Comparison of ENCODE assay signal across 9 mouse cellular contexts in genomic region chr15:79946790-79947189, GRCm38 (mm10). TPM values are rescaled to one million over a fixed set of nuclear protein-coding genes. Genes with fewer than 3 reads are reported as not detected.
DNase-seq lines count a peak whose midpoint lies in the region; ATAC-seq and TF ChIP-seq lines count a peak whose summit lies in the region.
"Had no signal": no experiment of that assay in that cellular context is flagged by ENCODE, and none has a peak within 500 bp of the region (broad histone marks: within the 10 kb centered on the region; RNA-seq: fewer than 3 reads in every experiment).

No protein-coding gene starts in this region.

- WGBS in heart, embryonic 11.5 days (ENCODE audit: insufficient replicate concordance), result 55% methylated on average over 9 of the region's 9 CpGs
- WGBS in midbrain, embryonic 14.5 days, result 63% methylated on average over 9 of the region's 9 CpGs
- WGBS in midbrain, embryonic 16.5 days, result 61% methylated on average over 9 of the region's 9 CpGs
- 64% methylated on average over 9 of the region's 9 CpGs for WGBS in stomach, postnatal 0 days

- no peaks in the 10 kb centered on the region for H3K9me3 ChIP-seq in heart, embryonic 11.5 days (replicated peaks; ENCODE audit: control insufficient read depth, low read length)
- H3K9me3 ChIP-seq in midbrain, embryonic 14.5 days (ENCODE audit: control insufficient read depth, low read length), result no peaks in the 10 kb centered on the region
- no peaks in the 10 kb centered on the region for H3K9me3 ChIP-seq in midbrain, embryonic 16.5 days (replicated peaks; ENCODE audit: control insufficient read depth, low read length, poor library complexity, severe bottlenecking)
- no peaks in the 10 kb centered on the region for H3K9me3 ChIP-seq in stomach, postnatal 0 days (ENCODE audit: control insufficient read depth, low read length)
- H3K9me3 ChIP-seq: midbrain, embryonic 12.5 days had no signal

- no peaks in the 10 kb centered on the region for H3K36me3 ChIP-seq in heart, embryonic 11.5 days (ENCODE audit: control insufficient read depth, insufficient read depth, low read length)
- no peaks in the 10 kb centered on the region for H3K36me3 ChIP-seq in midbrain, embryonic 14.5 days (ENCODE audit: control insufficient read depth, insufficient read depth, low read length)
- H3K36me3 ChIP-seq in midbrain, embryonic 16.5 days (ENCODE audit: control insufficient read depth, insufficient read depth, low read length), result no peaks in the 10 kb centered on the region
- no peaks in the 10 kb centered on the region for H3K36me3 ChIP-seq in stomach, postnatal 0 days (ENCODE audit: control insufficient read depth, insufficient read depth, low read length)
- H3K36me3 ChIP-seq: midbrain, embryonic 12.5 days had no signal

- TF ChIP-seq CTCF in brain, embryonic 14.5 days (IDR thresholded peaks at IDR 0.05; ENCODE audit: borderline replicate concordance, extremely low read depth, insufficient read depth, insufficient read length), result peak; percentile 41; the same call in 1 of the 2 replicates
- peak; percentile 65 for TF ChIP-seq CTCF in stomach, postnatal 0 days (IDR thresholded peaks at IDR 0.05; ENCODE audit: low read depth)

- TF ChIP-seq EP300 in stomach, postnatal 0 days (optimal IDR thresholded peaks at IDR 0.05), result no peak

- no peak overlapping the region for H3K9ac ChIP-seq in heart, embryonic 11.5 days (ENCODE audit: low read depth, low read length)
- no peak overlapping the region for H3K9ac ChIP-seq in midbrain, embryonic 14.5 days (replicated peaks; ENCODE audit: low read length)
- no peak overlapping the region for H3K9ac ChIP-seq in midbrain, embryonic 16.5 days (ENCODE audit: low read depth, low read length)
- no peak overlapping the region for H3K9ac ChIP-seq in stomach, postnatal 0 days (ENCODE audit: low read length)
- H3K9ac ChIP-seq: midbrain, embryonic 12.5 days had no signal

- H3K4me2 ChIP-seq in heart, embryonic 11.5 days, result no peak overlapping the region
- H3K4me2 ChIP-seq in midbrain, embryonic 14.5 days (ENCODE audit: low read length), result no peak overlapping the region
- H3K4me2 ChIP-seq in midbrain, embryonic 16.5 days (ENCODE audit: low read length), result no peak overlapping the region
- no peak overlapping the region for H3K4me2 ChIP-seq in stomach, postnatal 0 days (replicated peaks; ENCODE audit: low read depth)
- H3K4me2 ChIP-seq: midbrain, embryonic 12.5 days had no signal

- DNase-seq in heart, adult 11 months, result peak; percentile 92
- DNase-seq in midbrain, embryonic 14.5 days, result peak; percentile 44
- no peak for DNase-seq in brain, embryonic 14.5 days (ENCODE audit: low read depth)
- DNase-seq in stomach, postnatal 0 days (ENCODE audit: low spot score), result no peak
- DNase-seq in T-cell, adult 2 months (ENCODE audit: low spot score), result no peak

- no peak for TF ChIP-seq POLR2A in brain, embryonic 14.5 days (IDR thresholded peaks at IDR 0.05; ENCODE audit: borderline replicate concordance, extremely low read depth, insufficient read depth, insufficient read length, poor library complexity, severe bottlenecking)

- H3K4me3 ChIP-seq in heart, embryonic 11.5 days (ENCODE audit: low read depth, low read length), result no peak overlapping the region
- H3K4me3 ChIP-seq in midbrain, embryonic 14.5 days (replicated peaks; ENCODE audit: low read depth, low read length), result no peak overlapping the region
- H3K4me3 ChIP-seq in midbrain, embryonic 16.5 days (ENCODE audit: low read depth, low read length), result no peak overlapping the region
- H3K4me3 ChIP-seq in stomach, postnatal 0 days (ENCODE audit: low read depth, low read length), result no peak overlapping the region
- H3K4me3 ChIP-seq: midbrain, embryonic 12.5 days had no signal

- H3K4me1 ChIP-seq in heart, embryonic 11.5 days (ENCODE audit: control insufficient read depth, insufficient read depth, low read length), result peaks cover 24% of the 10 kb centered on the region
- peaks cover 20% of the 10 kb centered on the region for H3K4me1 ChIP-seq in midbrain, embryonic 14.5 days (ENCODE audit: control insufficient read depth, insufficient read depth, low read length)
- peaks cover 20% of the 10 kb centered on the region for H3K4me1 ChIP-seq in midbrain, embryonic 16.5 days (ENCODE audit: control insufficient read depth, insufficient read depth, low read length)
- H3K4me1 ChIP-seq in stomach, postnatal 0 days (replicated peaks; ENCODE audit: control insufficient read depth, insufficient read depth), result peaks cover 3% of the 10 kb centered on the region; the same call in 1 of the 2 replicates

- H3K27ac ChIP-seq in heart, embryonic 11.5 days (ENCODE audit: low read depth, low read length), result no peak overlapping the region
- no peak overlapping the region for H3K27ac ChIP-seq in midbrain, embryonic 14.5 days (replicated peaks; ENCODE audit: low read depth, low read length)
- no peak overlapping the region for H3K27ac ChIP-seq in midbrain, embryonic 16.5 days (ENCODE audit: low read length)
- H3K27ac ChIP-seq in stomach, postnatal 0 days (replicated peaks), result no peak overlapping the region
- H3K27ac ChIP-seq: midbrain, embryonic 12.5 days had no signal

- ATAC-seq in heart, embryonic 11.5 days (replicated peaks; ENCODE audit: insufficient number of reproducible peaks, low FRiP score, low TSS enrichment), result no peak
- ATAC-seq in midbrain, embryonic 14.5 days (ENCODE audit: low FRiP score, low TSS enrichment), result no peak
- ATAC-seq in midbrain, embryonic 16.5 days, result no peak
- no peak for ATAC-seq in stomach, postnatal 0 days (ENCODE audit: low FRiP score, low TSS enrichment)
- ATAC-seq in monocyte, adult 5-6 weeks (replicated peaks; ENCODE audit: insufficient number of reproducible peaks, low FRiP score, low TSS enrichment, poor library complexity, severe bottlenecking), result no peak

- peaks cover 5% of the 10 kb centered on the region; the same call in 1 of the 2 replicates for H3K27me3 ChIP-seq in heart, embryonic 11.5 days (ENCODE audit: control insufficient read depth, insufficient read depth, low read length)
- H3K27me3 ChIP-seq in midbrain, embryonic 14.5 days (ENCODE audit: control insufficient read depth, insufficient read depth, low read length), result no peaks in the 10 kb centered on the region
- no peaks in the 10 kb centered on the region for H3K27me3 ChIP-seq in midbrain, embryonic 16.5 days (ENCODE audit: control insufficient read depth, insufficient read depth, low read depth, low read length)
- no peaks in the 10 kb centered on the region for H3K27me3 ChIP-seq in stomach, postnatal 0 days (ENCODE audit: control insufficient read depth, insufficient read depth, low read length)

RNA-seq across cellular contexts. Expression of gene Cbx7, which starts 24.1 kb away (rescaled TPM):
- polyA plus RNA-seq in heart, embryonic 11.5 days (2014; fragmentation: Nextera tagmentation; extraction: Ambion mirVana), result 0.72 and 1.1 TPM in 2 replicates
- 4.4 TPM in 2 replicates for polyA plus RNA-seq in midbrain, embryonic 14.5 days (2014; fragmentation: Nextera tagmentation; extraction: Ambion mirVana)
- polyA plus RNA-seq in midbrain, embryonic 16.5 days (2015; fragmentation: Nextera tagmentation; extraction: Ambion mirVana), result 4.8 and 5.0 TPM in 2 replicates
- polyA plus RNA-seq in brain, embryonic 14.5 days (2012; rRNA removed), result 10.9 and 14.4 TPM in 2 replicates
- 4.8 and 5.5 TPM in 2 replicates for polyA plus RNA-seq in stomach, postnatal 0 days (2015; fragmentation: Nextera tagmentation; extraction: Ambion mirVana)
- 17.8 to 33.8 TPM (median 17.9 TPM) in 3 replicates for total RNA-seq in monocyte, adult 5-6 weeks (2017)

RNA-seq across cellular contexts. Expression of gene Apobec3, which starts 55.3 kb away (rescaled TPM):
- 9.5 and 12.0 TPM in 2 replicates for polyA plus RNA-seq in heart, embryonic 11.5 days (2014; fragmentation: Nextera tagmentation; extraction: Ambion mirVana)
- 0.92 and 5.0 TPM in 2 replicates for polyA plus RNA-seq in midbrain, embryonic 14.5 days (2014; fragmentation: Nextera tagmentation; extraction: Ambion mirVana)
- 3.8 and 4.2 TPM in 2 replicates for polyA plus RNA-seq in midbrain, embryonic 16.5 days (2015; fragmentation: Nextera tagmentation; extraction: Ambion mirVana)
- 4.7 and 5.6 TPM in 2 replicates for polyA plus RNA-seq in brain, embryonic 14.5 days (2012; rRNA removed)
- polyA plus RNA-seq in stomach, postnatal 0 days (2015; fragmentation: Nextera tagmentation; extraction: Ambion mirVana), result 18.2 and 18.5 TPM in 2 replicates
- 85.0 to 218 TPM (median 113 TPM) in 3 replicates for total RNA-seq in monocyte, adult 5-6 weeks (2017)

Comparison
In these comparisons a context has a peak if more than half of its experiments do, and no peak if none do; other contexts are left out.
1. DNase-seq: peak in heart, adult 11 months (single experiment) and midbrain, embryonic 14.5 days (single experiment); none in brain, embryonic 14.5 days (single experiment), stomach, postnatal 0 days (single experiment) and T-cell, adult 2 months (single experiment).